Mouse (Mus musculus): Measurements from ENCODE around the gene Alox15.

Gene Alox15

GRCm38 (mm10) chr11:70309341-70309740 is 42.5 kb downstream of the Alox15 start:
- peak; percentile 12 for DNase-seq (ENCODE audit: low read depth, low spot score)

GRCm38 (mm10) chr11:70308296-70308695 is 43.5 kb downstream of the Alox15 start:
- no peak for DNase-seq (ENCODE audit: low read depth, low spot score)

- DNase-seq (ENCODE audit: low read depth, low spot score), result no peak
Measured at GRCm38 (mm10) chr11:70306159-70306558, 45.7 kb downstream of the Alox15 start.

GRCm38 (mm10) chr11:70302293-70302692 is 49.5 kb downstream of the Alox15 start:
- no peak for DNase-seq (ENCODE audit: low read depth, low spot score)

GRCm38 (mm10) chr11:70297836-70298454 is 53.9 kb downstream of the Alox15 start:
- no peak for DNase-seq (ENCODE audit: low read depth, low spot score)

GRCm38 (mm10) chr11:70297405-70297804 is 54.4 kb downstream of the Alox15 start:
- DNase-seq (ENCODE audit: low read depth, low spot score), result no peak
